Mouse (Mus musculus): ENCODE results near the gene Fam173b. TPM values are rescaled to one million over a fixed set of nuclear protein-coding genes. Genes with fewer than 3 reads are reported as not detected.
A peak's percentile ranks its signal among the peaks of the same experiment; 100 is the strongest.
"Not testable (repeated sequence)": the region's sequence is repeated elsewhere in the genome, so short reads cannot be mapped to it uniquely, and the experiment has no call there.

The Fam173b gene
- total RNA-seq (2022), result 10 to 100 TPM; 11.4 to 16.8 (median 11.5) TPM

DNA sequence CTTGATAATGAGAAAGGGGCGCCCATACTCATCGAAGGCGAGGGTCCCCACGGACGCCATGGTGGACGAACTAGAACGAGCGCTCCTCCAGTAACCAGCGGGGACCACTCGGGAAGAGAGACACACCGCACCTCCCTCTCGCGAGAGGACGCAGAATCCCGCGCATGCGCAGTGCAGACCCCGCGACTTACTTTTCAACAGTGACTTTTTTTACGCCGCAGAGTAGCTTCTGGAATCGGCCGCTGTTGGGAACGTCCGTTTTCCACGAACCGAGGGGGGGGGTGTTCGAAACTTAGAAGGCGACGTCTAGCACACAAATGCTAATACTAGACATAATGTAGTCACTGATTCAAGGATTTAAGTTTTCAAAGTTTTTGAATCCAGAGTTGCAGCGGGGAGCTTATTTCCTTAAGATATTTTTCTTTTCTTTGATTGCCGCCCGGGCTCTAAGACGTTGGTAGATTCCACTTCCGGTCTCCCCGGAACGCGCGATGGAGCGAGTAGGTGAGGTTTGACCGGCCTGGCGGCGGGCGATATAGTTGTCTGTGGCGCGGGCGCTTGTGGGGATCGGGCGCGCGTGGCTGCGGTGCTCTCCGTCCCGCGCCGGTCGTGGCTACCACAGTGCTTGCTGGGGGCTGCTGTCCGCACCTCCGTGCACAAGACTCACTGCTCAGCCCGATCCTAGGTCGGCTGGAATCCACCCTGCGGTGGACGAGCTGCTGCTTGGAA lies at the start of gene Fam173b, which contains the start of gene Cct5:
Gene Fam173b, plus strand, starts transcription at position 207 of the 729 bp plus-strand sequence.
Gene Cct5, minus strand, starts transcription at position 159 of the 729 bp plus-strand sequence.
- peak; percentile 97 to 98 for DNase-seq (ENCODE audit: low spot score in 2 of 2)

DNA sequence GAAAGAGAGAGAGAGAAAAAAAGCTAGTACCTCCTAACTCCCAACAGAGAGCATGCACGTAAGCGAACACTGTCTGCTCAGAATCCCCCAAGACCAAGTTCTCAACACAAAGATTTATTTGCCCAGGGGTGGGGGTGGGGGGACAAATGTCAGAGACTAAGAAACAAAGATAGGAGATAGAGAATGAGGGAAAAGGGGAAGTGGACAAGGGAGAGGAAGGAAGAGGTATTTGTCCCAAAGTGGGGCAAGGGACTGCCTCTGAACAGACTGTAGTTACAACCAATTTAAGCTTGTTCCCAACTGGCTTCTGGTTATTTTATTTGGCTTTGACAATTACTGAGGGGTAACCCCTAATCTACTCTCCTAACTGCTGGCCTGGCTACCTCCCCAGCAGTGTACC lies 46.8 kb upstream of the Fam173b start:
- DNase-seq (ENCODE audit: low spot score in 2 of 2), result no peak

DNA sequence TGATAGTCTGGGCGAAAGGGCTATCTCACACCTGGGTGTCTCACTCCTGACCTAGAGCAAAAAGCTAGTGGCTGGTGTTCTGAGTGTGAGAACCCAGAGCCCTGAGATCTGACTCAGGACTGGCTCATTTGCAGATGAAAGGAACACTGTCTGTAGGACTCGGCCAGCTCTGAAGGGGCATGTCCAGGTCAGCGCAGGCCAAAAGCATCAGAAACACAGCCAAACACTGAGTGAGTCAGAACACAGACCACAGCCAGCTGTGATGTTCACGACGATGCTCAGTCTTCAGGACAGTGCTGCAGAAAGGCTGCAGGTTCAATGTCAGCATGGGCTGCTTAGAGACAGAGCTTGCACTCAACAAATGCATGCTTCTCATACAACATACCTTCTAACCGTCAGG lies 40.3 kb upstream of the Fam173b start:
- DNase-seq (ENCODE audit: low spot score in 2 of 2), result no peak

DNA sequence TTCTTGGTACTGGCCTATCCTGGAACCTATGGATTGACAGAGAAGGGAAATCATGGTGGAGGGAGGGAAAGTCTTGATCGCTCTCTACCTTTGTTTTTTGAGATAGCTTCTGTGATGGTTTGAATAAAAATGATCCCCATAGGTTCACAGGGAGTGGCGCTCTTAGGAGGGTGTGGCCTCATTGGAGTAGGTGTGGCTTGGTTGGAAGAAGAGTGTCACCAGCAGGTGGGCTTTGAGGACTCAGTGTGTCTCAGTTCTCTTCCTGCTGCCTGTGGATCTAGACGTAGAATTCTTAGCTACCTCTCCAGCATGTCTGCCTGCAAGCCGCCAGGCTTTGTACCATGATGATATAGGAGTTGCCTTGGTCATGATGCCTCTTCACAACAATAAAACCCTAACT lies 39.7 kb upstream of the Fam173b start:
- DNase-seq (ENCODE audit: low spot score in 2 of 2), result no peak

DNA sequence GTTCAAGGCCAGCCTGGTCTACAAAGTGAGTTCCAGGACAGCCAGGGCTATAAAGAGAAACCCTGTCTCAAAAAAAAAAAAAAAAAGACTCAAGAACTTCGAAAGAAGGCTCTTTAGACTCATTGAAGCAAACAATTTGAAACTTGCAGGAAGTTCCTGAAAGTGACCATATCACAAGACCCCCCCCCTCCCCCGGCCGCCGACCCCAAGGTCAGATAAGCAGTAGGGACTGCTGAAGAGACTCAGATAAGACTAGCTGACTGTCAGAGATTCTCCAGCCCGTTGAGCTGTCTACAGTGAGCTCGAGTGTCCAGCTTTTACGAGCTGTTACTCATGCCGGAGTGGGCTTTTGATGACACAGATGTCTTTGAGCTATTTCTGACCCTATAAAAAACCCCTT lies 38.8 kb upstream of the Fam173b start:
- no peak for DNase-seq (ENCODE audit: low spot score in 2 of 2)

DNA sequence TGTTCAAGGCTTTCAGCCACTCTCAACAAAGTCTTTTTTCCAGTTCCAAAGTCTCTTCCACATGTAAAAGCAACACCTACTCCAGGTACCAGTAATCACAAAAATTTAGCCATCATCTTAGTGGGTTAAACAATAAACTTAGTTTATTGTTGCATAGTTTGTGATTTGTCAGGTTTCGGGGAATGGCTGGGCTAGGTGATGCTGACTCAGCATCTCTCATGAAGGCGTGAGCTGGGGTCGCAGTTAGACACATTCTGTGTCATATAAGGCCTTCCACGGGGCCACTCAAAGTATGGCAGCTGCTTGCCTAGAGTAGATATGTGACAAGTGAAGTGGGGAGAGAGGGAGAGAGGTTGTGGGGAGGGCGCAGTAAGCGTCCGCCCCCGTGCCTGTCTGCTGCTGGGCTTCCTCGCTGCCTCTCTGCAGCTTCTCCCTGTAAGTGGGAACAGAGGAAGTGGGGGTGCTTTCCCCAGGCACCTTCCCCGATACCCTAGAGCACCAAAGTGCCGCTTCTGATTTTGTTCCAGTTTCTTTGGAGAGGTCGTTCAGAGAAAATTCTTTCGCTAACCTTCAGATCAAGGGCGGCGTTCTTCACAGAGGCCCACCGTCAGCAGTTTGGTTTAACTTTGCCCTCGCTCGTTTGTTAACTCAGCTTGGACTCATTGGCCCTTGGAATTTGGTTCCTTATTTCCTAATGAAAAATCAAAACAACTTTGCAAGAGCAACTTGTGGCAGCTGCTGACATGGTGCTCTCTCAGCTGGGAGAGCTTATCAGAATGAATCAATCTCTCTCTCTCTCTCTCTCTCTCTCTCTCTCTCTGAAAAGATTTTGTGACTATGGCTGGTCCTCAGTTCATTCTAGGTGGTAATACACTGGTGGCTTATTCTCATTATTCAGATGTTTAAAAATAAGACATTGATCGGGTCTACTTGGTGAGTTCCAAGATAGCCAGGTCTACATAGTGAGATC lies 37.8 kb upstream of the Fam173b start:
- no peak for DNase-seq (ENCODE audit: low spot score in 2 of 2)

DNA sequence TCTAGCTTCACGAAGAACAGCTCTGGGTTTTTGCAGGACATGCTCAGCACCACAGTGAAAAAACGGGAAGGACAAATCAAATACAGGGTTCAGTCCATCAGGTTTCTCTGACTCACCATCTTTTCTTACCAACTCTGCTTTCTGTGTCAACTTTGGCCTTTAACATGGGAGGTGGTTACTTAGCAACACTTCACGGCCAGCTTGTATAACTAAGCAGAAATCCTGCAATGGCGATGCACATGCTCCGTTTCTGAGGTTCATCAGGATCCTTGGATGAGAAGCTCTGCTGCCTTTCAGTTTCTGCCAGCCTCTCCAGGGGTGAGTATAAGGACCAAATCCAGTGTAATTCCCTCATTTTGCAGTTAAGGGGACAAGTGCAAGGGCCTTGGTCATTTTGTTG lies 36.5 kb upstream of the Fam173b start, which contains the start of gene Cmbl:
Gene Cmbl, plus strand, starts transcription at position 206 of the 400 bp plus-strand sequence.
- no peak for DNase-seq (ENCODE audit: low spot score in 2 of 2)

DNA sequence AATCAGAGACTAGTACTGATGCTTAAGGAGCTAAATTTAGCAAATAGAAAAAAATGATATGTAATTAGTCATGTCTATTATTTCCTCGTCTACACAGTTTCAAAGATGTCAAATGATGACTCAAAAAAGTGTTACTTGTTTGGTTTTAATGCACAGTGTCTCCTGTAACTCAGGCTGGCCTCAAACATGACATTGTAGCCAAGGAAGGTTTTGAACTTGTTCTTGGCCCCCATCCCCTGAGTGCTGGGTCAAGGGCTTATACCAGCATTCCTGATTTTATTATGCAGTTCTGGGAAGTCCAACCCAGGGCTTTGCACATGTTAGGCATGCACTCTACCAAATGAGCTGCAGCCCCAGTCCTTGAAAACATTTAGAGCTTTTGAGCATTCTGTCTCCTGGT lies 35.9 kb upstream of the Fam173b start:
- no peak for DNase-seq (ENCODE audit: low spot score in 2 of 2)

DNA sequence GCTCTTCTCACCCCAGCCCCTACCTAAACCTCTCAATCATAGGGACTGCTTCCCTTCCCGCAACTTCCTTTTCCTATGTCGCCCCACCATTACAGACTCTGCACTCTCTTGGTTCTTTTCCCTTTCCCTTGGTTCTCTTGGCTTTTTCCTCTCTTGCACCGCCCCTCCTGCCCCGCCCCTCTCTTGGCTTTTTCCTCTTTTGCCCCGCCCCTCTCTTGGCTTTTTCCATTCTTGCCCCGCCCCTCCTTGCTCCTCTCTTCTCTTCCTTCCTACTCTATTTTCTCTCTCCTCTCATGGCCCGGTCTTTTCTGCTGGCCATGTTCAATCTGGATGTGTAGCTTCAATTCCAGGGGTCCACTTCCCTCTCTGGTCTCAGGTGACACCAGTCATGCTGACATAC lies 34.2 kb upstream of the Fam173b start:
- DNase-seq (ENCODE audit: low spot score in 2 of 2), result no peak

DNA sequence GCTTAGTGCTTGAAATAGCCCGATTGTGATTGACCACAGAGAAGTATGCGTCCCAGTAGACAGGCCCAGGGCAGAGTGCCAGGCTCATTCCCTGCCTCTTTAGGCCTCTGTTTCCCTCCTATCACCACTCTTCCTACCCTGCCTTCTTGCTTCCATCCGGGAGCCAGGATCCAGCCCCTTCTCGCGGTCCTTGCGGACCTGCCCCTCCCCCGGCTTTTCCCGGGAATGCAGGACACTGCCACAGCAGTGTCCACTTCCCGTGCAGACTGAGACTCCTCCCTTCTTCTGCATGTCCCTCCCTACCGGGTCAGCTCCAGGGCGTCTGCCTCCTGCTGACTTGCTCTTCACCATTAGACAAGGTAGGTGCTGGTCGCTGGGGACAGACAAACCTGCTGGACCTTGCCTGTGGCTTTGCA lies 33.1 kb upstream of the Fam173b start:
- no peak for DNase-seq (ENCODE audit: low spot score in 2 of 2)

DNA sequence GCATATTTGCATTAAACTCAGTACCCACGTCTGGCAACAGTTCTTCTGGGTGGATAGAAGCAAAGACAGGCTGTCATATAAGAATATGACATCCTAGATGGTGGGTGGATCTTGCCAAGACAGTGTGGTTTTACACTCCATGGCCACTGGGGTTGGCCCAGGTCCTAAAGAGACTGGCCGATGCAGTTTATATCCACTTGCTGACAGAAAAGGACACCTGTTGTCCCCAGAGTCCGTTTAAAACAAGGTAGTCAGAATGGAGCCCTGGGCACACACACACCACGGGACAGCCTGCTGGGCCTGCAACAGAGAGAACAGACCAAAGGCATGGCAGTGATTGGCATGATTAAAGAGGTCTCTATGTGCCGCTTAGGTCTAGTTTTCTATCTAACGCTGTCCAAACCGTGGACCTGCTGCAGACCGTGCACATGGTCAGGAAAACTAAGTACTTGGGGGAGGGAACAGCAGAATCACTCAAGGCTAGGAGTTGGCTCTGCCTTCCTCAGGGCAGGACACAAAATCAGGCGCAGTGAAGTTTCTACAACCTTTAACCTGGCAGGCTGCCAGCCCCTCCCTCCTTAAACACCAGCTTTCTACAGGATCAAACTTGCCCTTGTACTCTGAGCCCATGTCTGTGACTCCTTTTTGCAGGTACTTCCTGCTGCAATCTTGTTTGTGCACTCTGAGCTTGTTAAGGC lies 32.2 kb upstream of the Fam173b start:
- DNase-seq (ENCODE audit: low spot score in 2 of 2), result no peak

DNA sequence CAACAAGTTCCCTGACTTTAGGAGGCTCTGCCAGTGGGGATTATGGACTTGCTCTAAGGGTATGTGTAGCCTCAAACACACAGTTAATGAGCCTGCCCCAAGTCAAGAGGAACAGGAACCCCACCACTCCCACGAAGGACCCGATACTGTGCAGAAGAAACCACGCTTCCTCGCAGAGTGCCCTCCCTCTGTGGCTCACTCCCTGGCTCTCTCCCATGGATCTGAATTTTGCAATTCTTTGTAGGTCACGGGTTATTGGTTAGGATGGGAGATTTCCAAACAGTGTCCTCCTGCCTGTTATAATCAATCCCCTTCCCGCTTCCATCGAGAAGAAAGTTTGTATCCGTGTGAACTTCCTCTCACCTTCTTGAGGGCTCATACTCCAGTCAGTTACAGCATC lies 30.7 kb upstream of the Fam173b start:
- DNase-seq (ENCODE audit: low spot score in 2 of 2), result no peak

DNA sequence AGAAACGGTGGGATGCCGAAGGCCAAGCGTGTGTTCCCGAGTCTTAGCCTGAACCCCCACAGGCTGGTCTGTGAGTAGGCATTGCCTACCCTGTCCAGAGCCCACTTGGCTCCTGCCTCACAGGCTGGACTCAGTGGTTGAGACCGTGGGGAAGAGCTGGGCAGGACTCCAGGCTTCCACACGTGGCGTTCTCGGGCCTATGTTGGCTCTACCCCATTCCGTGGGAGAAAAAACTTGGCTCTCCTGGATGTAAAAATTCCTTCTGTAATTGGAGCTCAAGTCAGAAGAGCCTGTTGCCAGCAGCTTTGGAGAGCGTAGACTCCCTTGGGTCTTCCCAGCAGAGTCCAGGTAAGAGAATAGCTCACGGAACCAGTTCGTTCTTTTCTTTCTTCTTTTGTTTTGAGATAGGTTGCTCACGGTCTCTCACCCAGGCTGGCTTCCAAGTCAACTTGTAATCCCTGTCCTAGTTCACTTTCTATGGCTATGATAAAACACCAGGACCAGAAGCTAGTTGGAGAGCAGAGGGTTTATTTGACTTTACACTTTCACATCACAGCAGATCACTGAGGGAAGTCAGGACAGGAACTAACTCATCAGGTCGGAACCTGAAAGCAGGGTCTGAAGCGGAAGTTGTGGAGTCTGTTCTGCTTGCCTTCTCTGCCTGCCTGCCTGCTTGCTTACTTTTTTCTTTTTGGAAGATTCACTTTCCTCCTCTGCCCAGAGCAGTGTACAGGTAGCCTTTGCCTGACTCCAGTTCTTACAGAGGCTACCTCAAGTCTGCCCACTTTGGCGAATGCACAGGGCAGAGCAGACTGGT lies 29.5 kb upstream of the Fam173b start:
- no peak for DNase-seq (ENCODE audit: low spot score in 2 of 2)

DNA sequence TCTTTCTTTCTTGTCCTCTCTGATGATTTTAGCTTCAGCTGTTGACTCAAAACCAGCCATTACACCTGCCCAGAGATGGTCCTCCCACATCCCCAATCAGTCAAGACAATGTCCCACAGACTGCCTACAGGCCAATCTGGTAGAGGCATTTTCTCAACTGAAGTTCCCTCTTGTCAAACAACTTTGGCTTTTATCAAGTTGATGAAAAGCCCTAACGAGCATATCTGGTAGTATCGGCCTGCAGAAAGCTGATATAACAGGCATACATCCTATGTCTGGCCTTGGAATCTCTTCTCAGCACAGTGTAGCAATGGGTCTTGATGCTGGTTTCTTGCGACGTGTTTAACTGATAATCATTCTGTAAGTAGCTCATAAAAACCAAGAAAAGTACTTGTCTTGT lies 28.4 kb upstream of the Fam173b start:
- DNase-seq (ENCODE audit: low spot score in 2 of 2), result no peak

DNA sequence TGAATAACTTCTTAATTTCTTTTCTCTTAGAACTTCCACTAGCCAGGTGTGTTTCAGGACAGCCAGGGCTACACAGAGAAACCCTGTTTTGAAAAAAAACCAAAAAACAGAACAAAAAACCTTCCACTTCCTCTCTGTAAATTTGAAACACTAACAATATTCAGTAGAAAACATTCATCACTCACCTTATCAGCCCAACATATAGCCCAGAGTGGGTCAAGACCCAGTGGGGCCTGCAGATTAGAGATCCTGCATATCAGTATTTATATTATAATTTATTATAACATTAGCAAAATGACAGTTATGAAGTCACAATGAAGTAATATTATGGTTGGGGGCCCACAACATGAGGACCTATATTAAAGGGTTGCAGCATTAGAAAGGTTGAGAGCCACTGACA lies 28.0 kb upstream of the Fam173b start:
- DNase-seq (ENCODE audit: low spot score in 2 of 2), result no peak

DNA sequence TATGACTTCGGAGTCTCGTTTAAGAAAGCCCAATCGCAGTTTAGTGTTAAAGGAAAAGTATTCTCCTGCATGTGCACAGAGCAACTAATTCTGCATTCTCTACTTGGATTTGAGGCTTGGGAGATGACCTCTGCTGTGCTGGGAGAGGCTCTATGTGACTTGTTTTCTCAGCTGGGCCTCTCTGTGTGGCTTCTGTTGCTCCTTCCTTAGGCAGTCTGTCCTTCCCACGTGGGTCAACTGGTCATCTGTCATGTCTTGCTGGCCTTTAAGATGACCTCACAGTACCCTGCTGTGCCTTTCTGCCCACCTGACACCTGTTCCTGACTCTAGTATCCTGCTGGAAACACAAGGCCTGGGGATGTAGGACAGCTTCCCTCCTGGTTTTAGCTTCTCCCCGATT lies 25.6 kb upstream of the Fam173b start:
- no peak for DNase-seq (ENCODE audit: low spot score in 2 of 2)

DNA sequence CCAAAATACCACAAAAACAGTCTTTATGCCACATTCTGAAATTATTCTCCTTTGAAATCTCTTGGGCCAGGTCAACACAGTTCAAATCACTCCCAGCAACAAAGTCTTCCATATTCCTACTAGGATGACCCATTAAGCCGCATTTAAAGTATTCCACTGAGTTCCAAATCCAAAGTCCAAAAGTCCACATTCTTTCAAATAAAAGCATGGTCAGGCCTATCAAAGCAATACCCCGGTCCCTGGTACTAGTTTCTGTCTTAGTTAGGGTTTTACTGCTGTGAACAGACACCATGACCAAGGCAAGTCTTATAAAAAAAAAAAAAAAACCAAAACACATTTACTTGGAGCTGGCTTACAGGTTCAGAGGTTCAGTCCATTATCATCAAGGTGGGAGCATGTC lies 20.6 kb upstream of the Fam173b start:
- not testable (repeated sequence) for DNase-seq (ENCODE audit: low spot score in 2 of 2)

DNA sequence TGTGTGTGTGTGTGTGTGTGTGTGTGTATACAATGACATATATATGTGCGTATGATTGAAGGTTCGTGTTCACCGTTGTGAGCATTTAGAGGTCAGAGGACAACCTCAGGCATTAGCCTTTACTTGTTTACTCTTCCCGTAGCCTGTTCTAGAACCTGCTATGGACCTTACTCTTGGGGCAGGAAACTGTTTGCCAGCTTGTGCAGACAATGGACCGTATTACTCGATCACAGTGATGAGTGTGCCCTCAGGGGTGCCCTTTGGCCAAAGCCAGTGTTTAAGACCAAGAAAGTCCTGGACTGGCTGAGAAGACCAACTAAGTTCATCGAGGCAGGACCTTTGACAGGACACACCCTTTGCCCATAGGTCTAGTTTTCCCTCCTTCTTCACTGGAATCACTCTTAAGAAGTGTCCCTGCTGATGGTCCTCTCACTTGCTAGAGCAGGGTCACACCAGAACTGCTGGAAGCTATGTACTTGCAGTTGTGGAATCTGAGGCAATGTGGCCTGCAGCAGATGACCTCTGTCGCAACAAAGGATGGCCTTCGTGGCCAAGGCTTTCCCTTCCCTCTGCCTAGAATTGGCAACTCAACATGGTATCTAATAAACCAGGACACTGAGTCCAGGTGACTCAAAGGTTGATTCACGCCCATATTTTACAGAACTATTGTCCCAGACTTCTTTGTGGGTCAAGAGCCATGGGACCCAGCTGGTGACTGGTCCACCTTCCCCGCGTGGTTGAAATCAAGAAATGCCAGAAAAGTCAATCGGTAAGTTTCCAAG lies 18.2 kb upstream of the Fam173b start:
- DNase-seq (ENCODE audit: low spot score in 2 of 2), result no peak

DNA sequence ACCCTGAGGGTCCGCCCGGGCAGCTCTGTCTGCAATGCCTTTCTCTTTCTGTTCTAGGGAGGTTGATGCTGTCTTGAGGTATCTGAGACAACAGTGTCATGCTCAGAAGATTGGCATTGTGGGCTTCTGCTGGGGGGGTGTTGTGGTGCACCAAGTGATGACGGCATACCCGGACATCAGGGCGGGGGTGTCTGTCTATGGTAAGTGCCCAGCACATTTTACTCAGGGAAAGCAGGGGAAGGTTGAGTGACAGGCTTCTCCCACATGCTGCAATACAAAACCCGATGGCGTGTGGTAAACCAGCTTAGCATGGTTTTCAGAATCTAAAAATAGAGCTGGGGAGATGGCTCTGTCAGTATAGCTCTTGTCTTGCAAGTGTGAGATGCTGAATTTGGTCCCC lies 16.4 kb upstream of the Fam173b start:
- peak; percentile 63 to 75 for DNase-seq (ENCODE audit: low spot score in 2 of 2)

DNA sequence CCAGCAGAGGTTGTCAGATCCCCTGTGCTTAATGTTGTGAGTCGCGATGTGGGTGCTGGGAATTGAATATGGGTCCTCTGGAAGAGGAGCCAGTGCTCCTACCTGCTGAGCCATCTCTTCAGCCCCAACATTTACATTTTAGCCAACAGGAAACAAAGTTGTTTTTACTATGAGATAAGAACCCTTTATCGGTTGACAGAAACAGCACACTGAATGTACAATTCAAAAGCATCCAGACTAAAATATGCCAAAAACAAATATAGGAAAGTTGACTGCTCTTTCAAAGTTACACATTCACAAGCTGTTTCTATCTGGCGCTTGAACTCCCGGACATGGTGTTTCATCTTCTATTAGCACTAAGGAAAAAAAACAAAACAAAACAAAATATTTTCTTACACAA lies 15.6 kb upstream of the Fam173b start:
- no peak for DNase-seq (ENCODE audit: low spot score in 2 of 2)
